Mouse (Mus musculus): ENCODE measurements around the gene Smim13.

DNA sequence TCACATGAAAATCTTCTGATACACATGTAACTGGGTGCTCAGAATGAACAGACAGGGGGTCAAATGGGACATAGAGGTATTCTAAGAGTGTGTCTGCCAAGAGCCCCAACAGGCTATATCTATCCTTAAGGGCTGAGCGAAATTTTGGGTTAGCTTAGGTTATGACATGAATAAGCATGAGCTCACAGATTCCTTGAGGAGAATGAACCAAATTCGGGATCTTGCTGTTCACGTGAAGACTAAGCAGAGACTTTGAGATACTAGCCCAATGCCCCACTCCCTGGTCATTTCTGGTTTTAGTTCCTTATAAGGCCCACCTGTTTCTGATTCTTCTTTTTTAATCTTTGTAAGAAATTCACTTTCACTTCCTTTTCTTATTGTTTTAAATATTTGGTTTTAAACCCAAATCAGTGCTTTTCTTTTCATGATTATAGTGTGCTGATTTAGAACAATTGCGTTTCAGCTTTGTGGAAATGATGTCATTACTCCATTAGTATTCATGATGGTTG lies 41.9 kb downstream of the Smim13 start:
- TF ChIP-seq CTCF (IDR thresholded peaks at IDR 0.05; ENCODE audit: insufficient read depth, low read length) (no peak), POLR2A (IDR thresholded peaks at IDR 0.05; ENCODE audit: borderline replicate concordance, extremely low read depth, low read depth, low read length) (no peak)

Measured in lung, adult 2 months (tissue).